Mouse (Mus musculus): ENCODE data around the gene Pkd1l1.

DNA sequence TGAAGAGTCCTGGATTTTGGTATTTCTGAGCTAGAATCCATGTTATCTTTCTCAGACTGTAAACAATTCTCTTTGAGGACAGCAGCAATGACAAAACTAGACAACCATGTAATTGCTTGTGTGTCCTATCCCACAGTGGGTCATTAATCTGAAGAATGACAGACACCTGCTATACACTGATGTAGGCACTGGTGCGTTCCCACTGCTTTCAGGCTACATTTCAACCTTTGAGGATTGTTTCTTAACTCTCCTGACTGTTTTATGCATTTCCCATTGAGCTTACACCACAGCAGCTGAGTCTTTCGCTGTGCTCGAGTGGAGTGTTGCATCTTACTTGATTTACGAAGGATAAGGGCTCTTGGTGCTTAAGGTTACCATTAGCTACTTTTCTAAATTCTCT is 111.1 kb downstream of the Pkd1l1 start:
- TF ChIP-seq CTCF (IDR thresholded peaks at IDR 0.05; ENCODE audit: control insufficient read depth, insufficient read depth, low read length), result no peak
- TF ChIP-seq POLR2A (IDR thresholded peaks at IDR 0.05; ENCODE audit: borderline replicate concordance, control insufficient read depth, low read depth, low read length), result no peak

All from bone marrow, adult 2 months (tissue).